Mouse (Mus musculus) lung, postnatal 0 days (tissue): ENCODE measurements around the gene Car12. TPM values are rescaled to one million over a fixed set of nuclear protein-coding genes. Genes with fewer than 3 reads are reported as not detected.
A peak's percentile ranks its signal among the peaks of the same experiment; 100 is the strongest.
"Not testable (repeated sequence)": the region's sequence is repeated elsewhere in the genome, so short reads cannot be mapped to it uniquely, and the experiment has no call there.

Experiments
- ATAC-seq: fragments of 200-750 bp; cut with Nextera tagmentation; 2 replicates; pipeline ENCODE4 v1.8.0; 2017; ENCODE audit warnings: moderate library complexity
- DNase-seq: peaks from one replicate; pipeline ENCODE4 v3.0.0-alpha.2; 2016; ENCODE audit warnings: low spot score
- H3K27ac ChIP-seq: fragments of 300-500 bp; sonication (generic); 2 replicates; pipeline ENCODE4 v1.5.1; 2014; ENCODE audit warnings: antibody characterized with exemption, mild to moderate bottlenecking, low read length, mixed read lengths
- H3K27me3 ChIP-seq: fragments of 300-500 bp; sonication (generic); replicated peaks from 2 replicates; pipeline ENCODE4 v1.6.1; 2014; ENCODE audit warnings: low read length, mixed read lengths; ENCODE audit not compliant: insufficient read depth
- H3K36me3 ChIP-seq: fragments of 300-500 bp; sonication (generic); 2 replicates; pipeline ENCODE4 v1.6.1; 2014; ENCODE audit warnings: low read length, mixed read lengths; ENCODE audit not compliant: insufficient read depth
- H3K4me1 ChIP-seq: fragments of 300-500 bp; sonication (generic); 2 replicates; pipeline ENCODE4 v1.6.1; 2014; ENCODE audit warnings: antibody characterized with exemption, low read depth, low read length, mixed read lengths; ENCODE audit not compliant: insufficient read depth
- H3K4me2 ChIP-seq: fragments of 300-500 bp; sonication (generic); replicated peaks from 2 replicates; pipeline ENCODE4 v1.6.1; 2014; ENCODE audit warnings: low read depth, mild to moderate bottlenecking, low read length, moderate library complexity, mixed read lengths
- H3K4me3 ChIP-seq: fragments of 300-500 bp; sonication (generic); 2 replicates; pipeline ENCODE4 v1.5.1; 2014; ENCODE audit warnings: low read depth, low read length
- H3K9ac ChIP-seq: fragments of 300-500 bp; sonication (generic); replicated peaks from 2 replicates; pipeline ENCODE4 v1.6.1; 2014; ENCODE audit warnings: low read depth, mild to moderate bottlenecking
- H3K9me3 ChIP-seq: fragments of 300-500 bp; sonication (generic); 2 replicates; pipeline ENCODE4 v1.6.1; 2016; ENCODE audit warnings: low read length, mixed read lengths
- CTCF ChIP-seq: IDR thresholded peaks from 2 replicates; pipeline ENCODE4 v1.5.1; 2016; ENCODE audit warnings: antibody characterized with exemption, mild to moderate bottlenecking
- EP300 ChIP-seq: IDR thresholded peaks from 2 replicates; pipeline ENCODE4 v1.6.1; 2016; ENCODE audit warnings: antibody characterized with exemption, mild to moderate bottlenecking, control low read depth
- WGBS: fragments of 180-500 bp; shearing (Covaris S2); extraction: QIAGEN DNeasy Blood & Tissue Kit; methylation state at CpG from one replicate; pipeline ENCODE4 v1.1.7; 2014; 5-methylcytosine and 5-hydroxymethylcytosine counted together
- polyA plus RNA-seq: library from polyadenylated mRNA; unstranded; fragments of >200 nt; fragmentation: Nextera tagmentation; extraction: Ambion mirVana; gene quantifications from 2 replicates; pipeline ENCODE4 v1.2.1, GENCODE M21; 2015

Car12 gene
- polyA plus RNA-seq, 1 experiment from 2014 or later: 0.24 TPM

DNA sequence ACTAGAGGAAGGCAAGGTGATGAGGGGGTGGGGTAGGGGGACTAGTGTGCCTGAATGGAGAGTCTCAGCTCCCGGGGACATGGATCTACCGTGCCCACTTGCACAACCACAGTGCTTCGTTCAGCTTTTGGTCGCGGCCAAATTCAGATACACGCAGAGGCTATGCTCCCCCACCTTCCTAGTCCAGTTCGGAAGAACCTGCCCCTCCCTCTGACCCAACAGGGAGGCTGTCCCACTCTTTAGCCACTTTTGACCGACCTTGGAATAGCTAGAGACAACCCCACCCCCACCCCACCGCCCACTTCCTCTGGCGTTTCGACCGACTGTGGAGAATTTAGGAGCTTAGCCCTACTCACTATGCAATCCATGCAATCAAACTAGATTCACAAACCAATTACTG lies 88.5 kb downstream of the Car12 start:
- H3K4me2 ChIP-seq: 0 out of 2 replicates have a peak overlapping the region, but pooled peaks have one; percentile 1
- ATAC-seq: no peak
- 26% methylated on average over 12 of the region's 12 CpGs for WGBS

GRCm38 (mm10) chr9:66805951-66806350 lies 92.5 kb downstream of the Car12 start:
- H3K9me3 ChIP-seq, H3K27me3 ChIP-seq, H3K4me1 ChIP-seq, ATAC-seq, H3K9ac ChIP-seq, DNase-seq, H3K27ac ChIP-seq, H3K36me3 ChIP-seq: not testable (repeated sequence)
- Histone ChIP-seq H3K4me3 (peak overlapping the region; percentile 20; the same call in 1 of the 2 replicates), H3K4me2 (peak overlapping the region; percentile 42; the same call in 1 of the 2 replicates)
- WGBS: 14% methylated on average over 26 of the region's 37 CpGs

More for the DNA sequence above, 88.5 kb downstream of the Car12 start:
- H3K27me3 ChIP-seq: 0 out of 2 replicates have a peak, but pooled peaks cover 3% of the 10 kb centered on the region
- TF ChIP-seq CTCF (no peak), EP300 (no peak)
- H3K27ac ChIP-seq: no peak overlapping the region
- no peaks in the 10 kb centered on the region for H3K9me3 ChIP-seq
- H3K36me3 ChIP-seq: no peaks in the 10 kb centered on the region
- H3K9ac ChIP-seq: no peak overlapping the region
- DNase-seq: no peak
- H3K4me3 ChIP-seq: no peak overlapping the region
- H3K4me1 ChIP-seq: 0 out of 2 replicates have a peak, but pooled peaks cover 3% of the 10 kb centered on the region

- WGBS: 52% methylated on average over 2 of the region's 2 CpGs
- H3K4me1 ChIP-seq: no peaks in the 10 kb centered on the region
- DNase-seq (no peak), ATAC-seq (no peak)
- H3K36me3 ChIP-seq: no peaks in the 10 kb centered on the region
- H3K9ac ChIP-seq: no peak overlapping the region
- H3K27ac ChIP-seq: no peak overlapping the region
- no peaks in the 10 kb centered on the region for H3K27me3 ChIP-seq
- no peaks in the 10 kb centered on the region for H3K9me3 ChIP-seq
- H3K4me3 ChIP-seq: no peak overlapping the region
- no peak for TF ChIP-seq EP300
- no peak for TF ChIP-seq CTCF
- H3K4me2 ChIP-seq: no peak overlapping the region
Measured at GRCm38 (mm10) chr9:66813392-66813791, 99.9 kb downstream of the Car12 start.

Other genes starting within 250 kb of the Car12 start
- gene Fbxl22, start 199.1 kb upstream of the Car12 start, polyA plus RNA-seq: 3.4 and 3.6 TPM in 2 replicates
- gene Usp3, start 120.5 kb upstream of the Car12 start, polyA plus RNA-seq: 45.9 and 51.8 TPM in 2 replicates
- gene Aph1b, start 81.8 kb downstream of the Car12 start, polyA plus RNA-seq: 4.4 and 6.3 TPM in 2 replicates
- gene Gm10647, start 83.4 kb downstream of the Car12 start, polyA plus RNA-seq: 0.27 and 0.51 TPM in 2 replicates
- 10.5 and 11.7 TPM in 2 replicates for gene Aph1c, start 121.0 kb downstream of the Car12 start, polyA plus RNA-seq
- 15.6 and 20.4 TPM in 2 replicates for gene Rab8b, start 206.0 kb downstream of the Car12 start, polyA plus RNA-seq
- 572 and 579 TPM in 2 replicates for gene Rps27l, start 232.4 kb downstream of the Car12 start, polyA plus RNA-seq